Mouse (Mus musculus) embryonic stem cell, embryonic (primary cell): ENCODE results near the gene Fam117a.

Experiments
- CTCF ChIA-PET, 4 experiments: fragments of 300-600 bp in 2 of 4; fragments of 350-600 bp in 2 of 4; sonication (Branson Sonifier 250); formaldehyde crosslinking; loops; one replicate each; lab custom pipeline; 2022; ENCODE audit warnings: inconsistent platforms in 2 of 4; lab: Charles Lee
- POLR2A ChIA-PET, 4 experiments: fragments of 300-600 bp in 2 of 4; fragments of 350-600 bp in 2 of 4; sonication (Branson Sonifier 250); formaldehyde crosslinking; loops; one replicate each; lab custom pipeline; 2022; ENCODE audit warnings: antibody characterized with exemption in 4 of 4, inconsistent platforms in 1 of 4; lab: Charles Lee

Fam117a gene

GRCm38 (mm10) chr11:95336568-95337128 is at the start of gene Fam117a:
Gene Fam117a, plus strand, starts transcription at chr11:95337018.
- ChIA-PET CTCF (interaction anchor here in 3 of 4 experiments (0.5 to 0.6 kb wide), 4 partner anchors 11 to 48 kb away, joined by 3 to 7 read pairs (median 6); no protein-coding TSS in a partner anchor), POLR2A (interaction anchor here (0.6 to 26.1 kb wide), 20 partner anchors 9 to 437 kb away, joined by 3 to 401 read pairs (median 6); partner anchors contain the start of genes Kat7 (in 3 of the 4), Nxph3 (in 1 of the 4), Phb (in 1 of the 4) and Slc35b1 (in 1 of the 4))

DNA sequence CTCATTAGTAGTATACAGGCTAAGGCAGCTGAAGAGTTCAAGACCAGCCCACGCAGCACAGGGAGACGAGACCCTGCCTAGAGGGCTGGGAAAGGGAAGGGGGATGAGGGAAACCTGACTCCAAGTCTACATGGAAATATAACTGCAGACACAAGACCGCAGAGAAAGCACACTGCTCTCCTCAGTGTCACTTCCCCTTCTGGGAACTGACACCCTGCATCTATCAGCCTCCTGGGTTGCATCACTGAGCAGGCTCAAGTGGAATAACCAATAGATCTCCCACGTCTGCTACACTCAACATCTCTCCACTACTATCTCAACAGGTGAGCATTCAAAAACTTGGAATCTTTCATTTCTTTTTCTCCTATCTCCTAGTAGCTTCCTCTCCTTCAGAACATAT is 44.8 kb upstream of the Fam117a start:
- ChIA-PET CTCF (interaction anchor here in 3 of 4 experiments (0.7 to 2.4 kb wide), 4 partner anchors 19 to 249 kb away, joined by 4 to 6 read pairs (median 5); no protein-coding TSS in a partner anchor), POLR2A (interaction anchor here in 3 of 4 experiments (0.7 to 9.7 kb wide), 12 partner anchors 8 to 123 kb away, joined by 3 to 97 read pairs (median 4); partner anchors contain the start of gene Kat7 (in 1 of the 3))

GRCm38 (mm10) chr11:95293017-95293624 is 43.7 kb upstream of the Fam117a start:
- ChIA-PET POLR2A (interaction anchor here in 2 of 4 experiments (0.5 to 9.7 kb wide), 8 partner anchors 12 to 933 kb away, joined by 3 to 97 read pairs (median 4); partner anchors contain the start of gene Kat7 (in 1 of the 2)), CTCF (interaction anchor here in 2 of 4 experiments (1.9 to 2.4 kb wide), 2 partner anchors 34 kb away, joined by 6 read pairs; no protein-coding TSS in a partner anchor)

GRCm38 (mm10) chr11:95295736-95296135 is 41.1 kb upstream of the Fam117a start:
- POLR2A ChIA-PET, result interaction anchor here in 2 of 4 experiments (0.7 to 9.7 kb wide), 12 partner anchors 8 to 325 kb away, joined by 4 to 126 read pairs (median 10); partner anchors contain the start of gene Kat7 (in 2 of the 2)
- CTCF ChIA-PET, result interaction anchor here (0.6 to 1.3 kb wide), 5 partner anchors 13 to 37 kb away, joined by 4 to 8 read pairs (median 4); no protein-coding TSS in a partner anchor

DNA sequence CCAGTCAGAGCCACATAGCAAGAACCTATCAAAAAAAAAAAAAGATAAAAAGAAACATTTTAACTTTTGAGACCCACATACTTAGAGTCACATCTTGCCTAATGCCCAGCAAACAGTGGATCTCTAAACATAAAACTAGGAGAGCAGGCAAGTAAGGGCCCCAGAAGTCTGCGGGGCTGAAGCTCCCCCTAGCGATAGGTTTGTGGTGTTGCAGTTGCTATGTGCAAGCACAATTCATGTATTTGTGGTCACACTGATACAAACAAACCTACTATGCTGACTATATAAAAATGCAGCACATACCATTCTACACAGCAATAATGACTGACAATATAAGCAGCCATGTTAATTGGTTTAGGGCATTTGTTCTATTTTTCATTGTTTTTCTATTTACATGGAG is 38.7 kb upstream of the Fam117a start:
- ChIA-PET POLR2A (interaction anchor here in 3 of 4 experiments (0.7 to 5.5 kb wide), 12 partner anchors 9 to 1939 kb away, joined by 3 to 126 read pairs (median 10); partner anchors contain the start of gene Kat7 (in 3 of the 3)), CTCF (interaction anchor here (0.5 to 2.4 kb wide), 33 partner anchors 9 to 512 kb away, joined by 3 to 11 read pairs (median 3); partner anchors contain the start of genes Kat7 (in 1 of the 4) and Slc35b1 (in 1 of the 4))

- CTCF ChIA-PET, result interaction anchor here in 1 of 4 experiments (1.1 to 1.4 kb wide), 5 partner anchors 8 to 221 kb away, joined by 3 to 6 read pairs (median 3); no protein-coding TSS in a partner anchor
- POLR2A ChIA-PET, result interaction anchor here (0.6 to 5.5 kb wide), 26 partner anchors 8 to 221 kb away, joined by 3 to 126 read pairs (median 3); partner anchors contain the start of genes Kat7 (in 4 of the 4), Dlx4 (in 1 of the 4) and Tac4 (in 1 of the 4)
These were observed 36.9 kb upstream of the Fam117a start for GRCm38 (mm10) chr11:95299886-95300285.

GRCm38 (mm10) chr11:95301772-95302171 is 35.0 kb upstream of the Fam117a start:
- CTCF ChIA-PET, result interaction anchor here in 3 of 4 experiments (0.6 to 1.1 kb wide), 5 partner anchors 10 to 220 kb away, joined by 3 to 5 read pairs (median 3); no protein-coding TSS in a partner anchor
- POLR2A ChIA-PET, result interaction anchor here (0.6 to 3.8 kb wide), 17 partner anchors 8 to 244 kb away, joined by 3 to 54 read pairs (median 3); partner anchors contain the start of gene Kat7 (in 2 of the 4)

GRCm38 (mm10) chr11:95305600-95305999 is 31.2 kb upstream of the Fam117a start:
- CTCF ChIA-PET, result no interaction called here

DNA sequence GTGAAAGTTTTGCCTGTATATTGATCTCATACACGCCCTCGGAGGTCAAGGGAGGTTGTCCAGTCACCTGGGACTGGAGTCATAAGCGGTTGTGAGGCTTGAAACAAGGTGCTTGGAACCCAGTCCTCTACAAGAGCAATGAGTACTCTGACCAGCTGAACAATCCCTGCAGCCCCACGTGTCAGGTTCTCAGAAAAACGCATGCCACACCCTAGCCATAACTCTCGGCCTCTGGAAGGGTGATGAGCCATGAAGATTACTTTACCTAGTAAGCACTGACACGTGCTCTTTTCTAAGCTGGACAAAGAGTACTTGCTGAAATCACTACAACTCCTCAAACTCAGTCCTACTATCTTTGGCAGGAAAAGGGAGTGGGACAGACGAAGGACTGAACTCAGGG is 29.3 kb upstream of the Fam117a start:
- ChIA-PET POLR2A (interaction anchor here in 3 of 4 experiments (0.6 to 14.1 kb wide), 22 partner anchors 7 to 419 kb away, joined by 3 to 401 read pairs (median 8); partner anchors contain the start of genes Fam117a (in 2 of the 3), Nxph3 (in 1 of the 3), Slc35b1 (in 1 of the 3) and Spop (in 1 of the 3)), CTCF (interaction anchor here in 3 of 4 experiments (0.6 to 4.0 kb wide), 8 partner anchors 9 to 214 kb away, joined by 3 to 11 read pairs (median 4); no protein-coding TSS in a partner anchor)

More at GRCm38 (mm10) chr11:95305600-95305999, 31.2 kb upstream of the Fam117a start:
- POLR2A ChIA-PET, result interaction anchor here in 2 of 4 experiments (0.5 to 1.6 kb wide), 11 partner anchors 9 to 215 kb away, joined by 3 to 10 read pairs (median 4); no protein-coding TSS in a partner anchor

GRCm38 (mm10) chr11:95309510-95310006 is 27.3 kb upstream of the Fam117a start:
- CTCF ChIA-PET, result interaction anchor here (0.5 to 4.0 kb wide), 15 partner anchors 9 to 277 kb away, joined by 3 to 11 read pairs (median 4); partner anchors contain the start of genes Ngfr (in 1 of the 4) and Slc35b1 (in 1 of the 4)
- POLR2A ChIA-PET, result interaction anchor here (0.5 to 14.1 kb wide), 97 partner anchors 9 to 766 kb away, joined by 3 to 401 read pairs (median 6); partner anchors contain the start of genes Slc35b1 (in 4 of the 4), Fam117a (in 3 of the 4), Spop (in 3 of the 4) and Nxph3 (in 2 of the 4)

DNA sequence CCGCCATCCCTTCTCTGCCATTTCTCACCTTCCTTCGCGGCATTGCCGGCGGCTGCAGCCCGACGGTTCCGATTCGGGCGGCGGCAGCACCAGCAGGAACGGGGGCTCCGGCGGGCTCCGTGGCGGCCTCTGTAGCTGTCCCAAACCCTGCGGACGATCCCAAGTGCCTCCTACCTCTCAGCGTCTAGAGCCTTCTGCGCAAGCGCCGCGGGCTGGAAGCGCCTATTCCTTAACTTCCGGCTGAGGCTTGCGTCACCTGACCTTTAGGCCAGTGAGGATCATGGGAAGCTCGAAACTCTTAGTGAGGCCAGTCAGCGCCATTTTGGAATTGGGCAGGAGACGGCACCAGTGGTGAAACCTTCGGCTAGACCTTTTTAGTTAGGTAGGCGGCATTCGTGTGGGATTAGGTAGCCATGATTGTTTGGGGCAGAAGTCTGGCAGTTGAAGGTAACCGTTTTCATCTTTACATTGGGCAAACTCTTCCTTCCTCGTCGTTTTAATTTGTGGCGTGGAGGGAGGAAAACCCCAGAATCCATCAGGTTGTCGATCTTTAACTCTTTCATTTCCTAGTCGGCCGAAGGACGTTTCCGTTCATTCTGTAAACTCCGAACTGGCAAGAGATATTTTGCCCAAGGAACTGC is 26.7 kb upstream of the Fam117a start, which contains the start of gene Kat7:
Gene Kat7, minus strand, starts transcription at position 240 of the 641 bp plus-strand sequence.
- CTCF ChIA-PET, result interaction anchor here (0.5 to 4.0 kb wide), 15 partner anchors 10 to 277 kb away, joined by 3 to 11 read pairs (median 4); partner anchors contain the start of genes Ngfr (in 1 of the 4) and Slc35b1 (in 1 of the 4)
- POLR2A ChIA-PET, result interaction anchor here (0.6 to 14.1 kb wide), 116 partner anchors 7 to 1135 kb away, joined by 3 to 401 read pairs (median 5); partner anchors contain the start of genes Slc35b1 (in 4 of the 4), Fam117a (in 3 of the 4), Spop (in 3 of the 4) and Nxph3 (in 2 of the 4)

DNA sequence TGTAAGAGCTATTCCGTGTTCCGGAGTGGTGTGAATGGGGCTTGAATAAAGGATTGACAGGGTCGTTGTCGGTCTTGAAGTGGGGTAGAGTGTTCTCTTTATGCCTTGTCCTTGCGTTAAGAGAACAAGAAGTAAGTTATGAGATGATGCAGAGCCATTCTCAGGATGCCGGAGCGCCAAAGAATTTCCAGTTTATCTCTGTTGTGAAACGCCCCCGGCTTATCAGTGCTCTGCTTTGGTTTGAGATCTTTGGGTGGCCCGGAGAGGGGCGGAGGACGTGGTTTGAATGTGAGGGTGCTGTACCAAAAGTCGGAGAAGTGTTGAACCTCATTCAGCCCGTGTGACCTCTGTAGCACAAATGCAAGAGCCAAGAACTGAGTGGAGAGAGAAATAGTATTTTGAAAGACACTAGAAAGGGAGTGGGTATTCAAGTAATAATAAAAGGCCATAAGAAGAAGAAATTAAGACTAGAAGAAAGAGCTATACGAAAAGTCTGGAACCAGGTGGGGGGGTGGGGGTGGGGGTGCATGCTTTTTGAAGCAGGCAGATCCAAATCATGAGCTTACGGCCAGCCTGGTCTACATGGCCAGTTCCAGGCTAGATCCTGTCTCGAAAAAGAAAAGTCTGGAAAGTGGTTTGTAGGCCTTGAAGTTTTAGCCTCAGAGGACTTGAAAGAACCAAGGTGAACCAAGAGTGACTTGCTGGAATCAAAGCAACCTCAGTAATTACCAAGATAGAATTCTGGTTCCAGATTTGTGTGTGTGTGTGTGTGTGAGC is 26.0 kb upstream of the Fam117a start:
- POLR2A ChIA-PET, result interaction anchor here (0.6 to 14.1 kb wide), 128 partner anchors 7 to 1136 kb away, joined by 3 to 401 read pairs (median 5); partner anchors contain the start of genes Fam117a (in 3 of the 4), Slc35b1 (in 3 of the 4), Spop (in 3 of the 4) and Nxph3 (in 2 of the 4)
- CTCF ChIA-PET, result interaction anchor here in 3 of 4 experiments (0.6 to 4.0 kb wide), 11 partner anchors 13 to 485 kb away, joined by 3 to 15 read pairs (median 4); partner anchors contain the start of gene Ngfr (in 1 of the 3)

- ChIA-PET CTCF (interaction anchor here (0.5 to 3.0 kb wide), 11 partner anchors 10 to 562 kb away, joined by 3 to 15 read pairs (median 3); no protein-coding TSS in a partner anchor), POLR2A (interaction anchor here (0.6 to 14.1 kb wide), 84 partner anchors 7 to 1101 kb away, joined by 3 to 401 read pairs (median 5); partner anchors contain the start of genes Fam117a (in 3 of the 4), Slc35b1 (in 3 of the 4), Spop (in 3 of the 4) and Nxph3 (in 2 of the 4))
These were observed 25.4 kb upstream of the Fam117a start for GRCm38 (mm10) chr11:95311425-95311807.

- POLR2A ChIA-PET, result interaction anchor here in 3 of 4 experiments (0.6 to 14.1 kb wide), 23 partner anchors 6 to 466 kb away, joined by 3 to 401 read pairs (median 4); partner anchors contain the start of genes Fam117a (in 2 of the 3), Slc35b1 (in 2 of the 3), Kat7 (in 1 of the 3) and Spop (in 1 of the 3)
- CTCF ChIA-PET, result interaction anchor here (0.6 to 1.3 kb wide), 8 partner anchors 12 to 1422 kb away, joined by 3 to 6 read pairs (median 3); no protein-coding TSS in a partner anchor
These were observed 21.4 kb upstream of the Fam117a start for GRCm38 (mm10) chr11:95315215-95315955.
